Mouse (Mus musculus): Measurements from ENCODE around the gene Otud7b. TPM values are rescaled to one million over a fixed set of nuclear protein-coding genes. Genes with fewer than 3 reads are reported as not detected.
"Not testable (repeated sequence)": the region's sequence is repeated elsewhere in the genome, so short reads cannot be mapped to it uniquely, and the experiment has no call there.

The Otud7b gene
- total RNA-seq, 2 experiments from 2014 or later, result 31.9 to 33.6 TPM

GRCm38 (mm10) chr3:96173185-96173584 is 68.9 kb downstream of the Otud7b start:
- no peak for DNase-seq (ENCODE audit: extremely low spot score in 1 of 2, low spot score in 1 of 2)

DNA sequence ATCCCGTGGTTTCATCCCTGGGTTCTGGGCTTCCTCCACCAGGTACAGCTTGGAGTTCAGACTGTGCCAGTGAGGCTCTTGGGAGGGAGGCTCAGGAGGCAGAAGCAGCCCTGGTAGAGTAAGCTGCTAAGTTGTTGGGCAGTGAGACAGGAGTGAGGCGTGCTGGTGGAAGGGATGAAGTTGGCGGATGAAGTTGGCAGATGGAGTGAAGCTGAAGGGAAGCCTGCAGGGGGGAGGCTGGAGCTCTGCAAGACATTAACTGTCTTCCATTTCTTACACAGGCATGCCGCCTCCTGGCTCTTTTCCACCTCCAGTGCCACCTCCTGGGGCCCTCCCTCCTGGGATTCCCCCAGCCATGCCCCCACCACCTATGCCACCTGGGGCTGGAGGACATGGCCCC is 69.7 kb downstream of the Otud7b start:
- not testable (repeated sequence) for DNase-seq (ENCODE audit: extremely low spot score in 1 of 2, low spot score in 1 of 2)

GRCm38 (mm10) chr3:96175251-96175650 is 70.9 kb downstream of the Otud7b start:
- no peak for DNase-seq (ENCODE audit: extremely low spot score in 1 of 2, low spot score in 1 of 2)

GRCm38 (mm10) chr3:96178427-96178826 is 74.1 kb downstream of the Otud7b start:
- DNase-seq (ENCODE audit: extremely low spot score in 1 of 2, low spot score in 1 of 2), result no peak

GRCm38 (mm10) chr3:96178902-96179301 is 74.6 kb downstream of the Otud7b start:
- DNase-seq (ENCODE audit: extremely low spot score in 1 of 2, low spot score in 1 of 2), result no peak

DNA sequence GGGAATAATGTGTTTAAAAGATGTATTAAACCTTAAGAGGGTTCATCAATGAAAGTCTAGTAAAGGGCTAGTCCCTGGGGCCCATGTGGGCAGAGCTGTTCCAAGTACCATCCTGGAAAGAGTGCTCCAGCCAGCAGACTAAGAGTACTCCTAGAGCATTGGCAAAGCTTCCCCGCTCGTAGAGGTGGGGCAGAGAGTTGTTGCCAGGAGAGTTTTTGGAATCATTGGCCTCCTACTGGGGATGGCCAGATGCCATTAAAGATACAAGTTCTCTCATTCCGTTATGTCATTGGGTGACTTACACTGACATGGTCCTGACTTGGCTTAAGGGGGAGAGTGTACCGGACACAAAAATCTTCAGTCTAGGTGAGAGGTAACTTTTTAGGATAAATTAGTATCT is 75.2 kb downstream of the Otud7b start:
- no peak for DNase-seq (ENCODE audit: extremely low spot score in 1 of 2, low spot score in 1 of 2)

GRCm38 (mm10) chr3:96180727-96181477 is 76.6 kb downstream of the Otud7b start, which contains the start of gene Sv2a:
Gene Sv2a (plus strand): TSS chr3:96181151.
- DNase-seq (ENCODE audit: extremely low spot score in 1 of 2, low spot score in 1 of 2), result peak; percentile 61 to 74

- DNase-seq (ENCODE audit: extremely low spot score in 1 of 2, low spot score in 1 of 2), result no peak
Observed at GRCm38 (mm10) chr3:96181510-96182381, 77.4 kb downstream of the Otud7b start.

GRCm38 (mm10) chr3:96182382-96182776 is 78.1 kb downstream of the Otud7b start:
- DNase-seq (ENCODE audit: extremely low spot score in 1 of 2, low spot score in 1 of 2), result no peak

DNA sequence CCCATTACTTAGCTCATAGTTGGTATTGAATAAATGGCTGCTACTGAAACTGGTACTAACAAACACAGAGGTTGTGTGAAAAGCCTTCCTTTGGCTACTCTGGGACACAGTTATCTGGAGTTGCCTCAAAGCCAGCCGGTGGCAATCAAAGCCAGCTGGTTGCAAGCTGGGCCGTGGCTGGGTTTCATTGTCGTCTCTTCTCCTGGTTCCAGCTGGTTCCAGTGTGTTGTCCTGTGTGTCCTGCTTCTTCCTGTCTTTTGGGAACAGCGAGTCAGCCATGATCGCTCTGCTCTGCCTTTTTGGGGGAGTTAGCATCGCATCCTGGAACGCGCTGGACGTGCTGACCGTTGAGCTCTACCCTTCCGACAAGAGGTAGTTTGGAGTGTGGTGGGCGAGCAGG is 88.7 kb downstream of the Otud7b start:
- no peak for DNase-seq (ENCODE audit: extremely low spot score in 1 of 2, low spot score in 1 of 2)

DNA sequence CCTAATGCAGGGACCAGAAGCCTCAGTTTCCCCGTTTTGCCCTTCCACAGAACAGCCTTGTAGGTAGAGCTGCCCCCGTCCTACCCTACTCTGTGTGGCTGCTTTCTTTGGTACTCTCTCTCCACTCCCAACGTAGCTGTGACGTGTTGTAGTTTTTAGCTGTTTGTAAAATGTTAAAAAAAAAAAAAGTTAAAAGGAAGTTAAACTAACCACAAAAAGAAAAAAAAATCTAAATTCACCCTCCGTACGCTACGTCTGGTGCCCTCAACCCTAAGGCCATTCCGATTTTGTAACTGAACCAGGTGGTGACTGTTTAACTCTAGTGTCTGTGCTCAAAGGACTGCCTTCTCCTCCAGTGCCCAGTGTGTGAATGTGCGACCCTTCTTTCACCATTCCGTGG is 90.6 kb downstream of the Otud7b start:
- DNase-seq (ENCODE audit: extremely low spot score in 1 of 2, low spot score in 1 of 2), result no peak

GRCm38 (mm10) chr3:96195616-96196313 is 91.4 kb downstream of the Otud7b start:
- DNase-seq (ENCODE audit: extremely low spot score in 1 of 2, low spot score in 1 of 2), result no peak

GRCm38 (mm10) chr3:96196437-96197128 is 92.3 kb downstream of the Otud7b start:
- DNase-seq (ENCODE audit: extremely low spot score in 1 of 2, low spot score in 1 of 2), result no peak

DNA sequence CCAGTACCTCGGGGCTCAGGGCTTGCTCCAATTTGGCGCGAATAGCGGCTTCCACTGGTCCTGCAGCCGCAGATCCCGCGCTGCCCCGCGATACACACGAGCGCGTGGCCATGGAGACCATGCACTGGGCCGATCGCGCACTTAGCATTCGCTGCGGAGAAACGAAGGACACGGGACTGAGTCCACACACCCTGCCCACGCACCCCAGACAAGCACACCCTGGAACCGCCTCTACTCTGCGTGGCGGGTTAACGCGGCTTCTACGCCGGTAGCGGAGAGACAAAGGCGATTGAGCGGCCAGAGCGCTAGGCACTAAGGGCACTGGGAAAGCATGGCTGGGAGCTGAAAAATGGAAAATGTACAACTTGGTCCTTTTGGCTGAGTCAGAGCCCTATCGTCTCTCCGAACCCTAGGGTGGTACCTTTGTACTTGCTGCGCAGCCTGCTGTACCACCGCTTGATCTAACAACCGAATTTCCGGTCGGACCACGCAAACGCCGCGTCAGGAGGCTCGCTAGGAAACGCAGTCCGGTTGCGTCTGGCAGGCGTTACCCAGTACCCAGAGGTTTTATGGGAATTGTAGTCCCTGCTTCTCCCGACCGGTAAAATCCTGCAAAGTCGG is 92.9 kb downstream of the Otud7b start:
- peak; percentile 81 to 83 for DNase-seq (ENCODE audit: extremely low spot score in 1 of 2, low spot score in 1 of 2)

DNA sequence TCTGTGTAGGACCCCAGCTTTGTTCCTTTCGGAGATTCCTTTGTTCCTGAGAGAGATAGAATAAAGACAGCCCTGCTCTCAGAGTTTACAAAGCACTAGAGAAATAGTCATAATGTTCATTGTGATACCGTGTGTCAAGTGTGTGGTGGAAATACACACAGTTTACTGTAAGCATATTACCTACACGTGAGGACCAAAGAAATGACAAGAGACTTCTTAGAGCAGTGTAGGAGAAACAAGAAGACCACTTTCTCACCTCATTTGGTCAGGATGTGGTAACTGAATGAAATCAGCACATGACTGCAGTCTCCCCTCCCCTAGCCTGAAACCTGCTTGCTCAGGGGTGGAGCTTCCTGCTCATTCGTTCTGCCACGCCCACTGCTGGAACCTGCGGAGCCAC is 93.9 kb downstream of the Otud7b start:
- no peak for DNase-seq (ENCODE audit: extremely low spot score in 1 of 2, low spot score in 1 of 2)

- not testable (repeated sequence) for DNase-seq (ENCODE audit: extremely low spot score in 1 of 2, low spot score in 1 of 2)
Observed at GRCm38 (mm10) chr3:96198601-96199251, 94.4 kb downstream of the Otud7b start.

DNA sequence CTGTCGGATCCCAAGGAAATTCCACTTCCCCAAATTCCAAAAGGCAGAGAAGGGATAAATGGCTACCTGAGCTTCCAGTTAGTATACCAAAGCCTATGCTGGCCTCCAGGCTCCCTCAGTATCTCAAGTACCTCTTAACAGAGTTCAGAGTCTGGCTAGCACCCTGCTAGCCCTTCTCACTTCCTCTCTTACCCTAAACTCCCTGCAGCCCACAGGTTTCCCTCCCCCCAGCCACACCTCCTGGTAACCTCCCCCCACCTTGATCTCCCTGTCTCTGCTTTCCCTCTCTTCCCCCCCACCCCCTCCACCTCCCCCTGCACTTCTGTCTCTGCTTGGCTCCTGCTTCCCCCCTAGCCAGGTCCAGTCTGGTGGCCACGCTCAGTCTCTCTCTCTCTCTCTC is 95.4 kb downstream of the Otud7b start:
- DNase-seq (ENCODE audit: extremely low spot score in 1 of 2, low spot score in 1 of 2), result no peak

GRCm38 (mm10) chr3:96207819-96208218 is 103.5 kb downstream of the Otud7b start:
- no peak for DNase-seq (ENCODE audit: extremely low spot score in 1 of 2, low spot score in 1 of 2)

DNA sequence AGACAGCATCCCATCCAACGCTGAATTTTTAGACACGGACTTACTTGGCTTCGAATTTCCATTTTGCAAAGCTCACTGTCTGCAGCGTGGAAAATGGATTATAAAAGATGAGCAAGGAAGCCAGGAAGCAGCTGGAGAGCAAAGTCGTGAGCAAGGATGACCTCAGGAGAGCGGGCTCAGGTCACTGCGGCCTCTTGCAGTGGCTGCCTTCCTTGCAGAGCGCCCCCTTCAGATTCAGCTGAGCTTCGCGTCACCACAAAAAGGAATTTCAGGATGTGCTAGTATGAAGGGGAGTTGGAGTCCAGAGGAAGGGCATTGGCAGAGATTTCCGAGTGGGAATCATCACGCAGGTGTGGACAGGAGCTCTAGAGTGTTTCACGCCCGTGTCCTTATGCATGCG is 104.9 kb downstream of the Otud7b start:
- no peak for DNase-seq (ENCODE audit: extremely low spot score in 1 of 2, low spot score in 1 of 2)

Measured in layer of hippocampus, postnatal 25 days (tissue).